Mouse (Mus musculus) hindbrain, postnatal 0 days (tissue): ENCODE data around the gene Pom121. TPM values are rescaled to one million over a fixed set of nuclear protein-coding genes. Genes with fewer than 3 reads are reported as not detected.

Experiments
- ATAC-seq: fragments of 200-750 bp; cut with Nextera tagmentation; 2 replicates; pipeline ENCODE4 v1.8.0; 2017; ENCODE audit warnings: mild to moderate bottlenecking, moderate TSS enrichment, moderate library complexity
- DNase-seq: peaks from one replicate; pipeline ENCODE4 v3.0.0-alpha.2; 2015; ENCODE audit warnings: low spot score
- H3K27ac ChIP-seq: fragments of 300-500 bp; sonication (generic); 2 replicates; pipeline ENCODE4 v1.5.1; 2014; ENCODE audit warnings: mild to moderate bottlenecking
- H3K27me3 ChIP-seq: fragments of 300-500 bp; sonication (generic); 2 replicates; pipeline ENCODE4 v1.6.1; 2014; ENCODE audit warnings: low read length, mixed read lengths; ENCODE audit not compliant: insufficient read depth
- H3K36me3 ChIP-seq: fragments of 300-500 bp; sonication (generic); 2 replicates; pipeline ENCODE4 v1.6.1; 2014; ENCODE audit warnings: low read length, mixed read lengths; ENCODE audit not compliant: insufficient read depth
- H3K4me1 ChIP-seq: fragments of 300-500 bp; sonication (generic); 2 replicates; pipeline ENCODE4 v1.6.1; 2014; ENCODE audit warnings: antibody characterized with exemption, low read length, mixed read lengths; ENCODE audit not compliant: insufficient read depth
- H3K4me2 ChIP-seq: fragments of 300-500 bp; sonication (generic); 2 replicates; pipeline ENCODE4 v1.6.1; 2014; ENCODE audit warnings: low read depth, mild to moderate bottlenecking, low read length, moderate library complexity, mixed read lengths
- H3K4me3 ChIP-seq: fragments of 300-500 bp; sonication (generic); 2 replicates; pipeline ENCODE4 v1.5.1; 2014; ENCODE audit warnings: low read length
- H3K9ac ChIP-seq: fragments of 300-500 bp; sonication (generic); replicated peaks from 2 replicates; pipeline ENCODE4 v1.6.1; 2014; ENCODE audit warnings: mild to moderate bottlenecking, low read length, moderate library complexity, mixed read lengths
- H3K9me3 ChIP-seq: fragments of 300-500 bp; sonication (generic); 2 replicates; pipeline ENCODE4 v1.6.1; 2016; ENCODE audit warnings: low read length, mixed read lengths
- CTCF ChIP-seq: IDR thresholded peaks from 2 replicates; pipeline ENCODE4 v1.5.1; 2016; ENCODE audit warnings: antibody characterized with exemption, control low read depth, low read depth
- WGBS: fragments of 180-500 bp; shearing (Covaris S2); extraction: QIAGEN DNeasy Blood & Tissue Kit; methylation state at CpG from one replicate; pipeline ENCODE4 v1.1.7; 2014; 5-methylcytosine and 5-hydroxymethylcytosine counted together
- polyA plus RNA-seq: library from polyadenylated mRNA; unstranded; fragments of >200 nt; fragmentation: Nextera tagmentation; extraction: Ambion mirVana; gene quantifications from 2 replicates; pipeline ENCODE4 v1.2.1, GENCODE M21; 2015
- total RNA-seq: library from RNA; depleted of rRNA; stranded (reverse); fragments of >200 nt; gene quantifications from 2 replicates; pipeline ENCODE4 v1.2.3, GENCODE M21; 2014

The Pom121 gene
- total and polyA plus RNA-seq, 2 experiments from 2014 or later, result 7.5 to 11.2 TPM

DNA sequence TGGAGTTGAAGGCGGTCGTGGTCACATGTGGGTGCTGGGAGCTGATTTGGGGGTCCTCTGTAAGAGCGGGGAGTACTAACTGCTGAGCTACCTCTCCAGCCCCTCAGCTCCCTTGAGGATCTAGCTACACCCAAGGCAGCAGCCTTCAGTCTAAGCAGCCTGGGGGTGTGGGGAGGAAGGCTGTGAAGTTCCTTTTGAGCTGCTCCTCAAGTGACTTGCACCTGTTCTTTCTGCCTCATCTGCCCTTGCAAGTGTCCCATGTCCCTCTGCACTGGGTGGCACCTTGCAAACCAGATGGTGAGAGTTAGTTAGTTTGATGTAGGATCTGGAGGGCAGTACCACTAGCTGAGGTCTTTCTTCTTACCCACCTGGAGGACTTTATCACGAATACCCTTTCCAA is 13.8 kb upstream of the Pom121 start:
- H3K27me3 ChIP-seq, result no peaks in the 10 kb centered on the region
- no peaks in the 10 kb centered on the region for H3K4me1 ChIP-seq
- no peak for TF ChIP-seq CTCF
- H3K36me3 ChIP-seq, result peaks cover 25% of the 10 kb centered on the region
- no peak overlapping the region for H3K27ac ChIP-seq
- H3K4me3 ChIP-seq, result no peak overlapping the region
- no peaks in the 10 kb centered on the region for H3K9me3 ChIP-seq
- WGBS, result 89% methylated on average over 4 of the region's 4 CpGs
- ATAC-seq (no peak), DNase-seq (no peak)
- no peak overlapping the region for H3K9ac ChIP-seq
- H3K4me2 ChIP-seq, result no peak overlapping the region

DNA sequence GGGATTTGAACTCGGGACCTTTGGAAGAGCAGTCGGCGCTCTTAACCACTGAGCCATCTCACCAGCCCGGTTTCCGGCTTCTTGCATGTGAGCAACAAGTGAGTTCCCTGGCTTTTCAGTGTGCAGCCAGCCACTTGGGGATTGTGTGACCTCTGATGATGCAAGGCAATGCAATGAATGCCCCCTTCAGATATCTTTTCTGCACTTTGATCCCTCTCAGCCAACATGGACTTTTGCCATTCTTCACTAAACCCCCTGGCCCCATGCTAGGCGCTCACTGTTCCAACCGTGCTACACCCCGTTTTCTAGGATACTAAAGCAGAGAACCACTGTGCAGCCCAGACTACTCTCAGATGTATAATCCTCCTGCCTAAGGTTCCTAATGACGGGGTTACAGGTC is 11.1 kb upstream of the Pom121 start:
- no peaks in the 10 kb centered on the region for H3K4me1 ChIP-seq
- WGBS, result 84% methylated on average over 9 of the region's 9 CpGs
- no peak overlapping the region for H3K4me3 ChIP-seq
- ATAC-seq (no peak), DNase-seq (no peak)
- no peak overlapping the region for H3K4me2 ChIP-seq
- H3K9me3 ChIP-seq, result no peaks in the 10 kb centered on the region
- no peak overlapping the region for H3K9ac ChIP-seq
- no peak for TF ChIP-seq CTCF
- H3K36me3 ChIP-seq, result peaks cover 11% of the 10 kb centered on the region; the same call in 1 of the 2 replicates
- H3K27me3 ChIP-seq, result no peaks in the 10 kb centered on the region
- no peak overlapping the region for H3K27ac ChIP-seq

DNA sequence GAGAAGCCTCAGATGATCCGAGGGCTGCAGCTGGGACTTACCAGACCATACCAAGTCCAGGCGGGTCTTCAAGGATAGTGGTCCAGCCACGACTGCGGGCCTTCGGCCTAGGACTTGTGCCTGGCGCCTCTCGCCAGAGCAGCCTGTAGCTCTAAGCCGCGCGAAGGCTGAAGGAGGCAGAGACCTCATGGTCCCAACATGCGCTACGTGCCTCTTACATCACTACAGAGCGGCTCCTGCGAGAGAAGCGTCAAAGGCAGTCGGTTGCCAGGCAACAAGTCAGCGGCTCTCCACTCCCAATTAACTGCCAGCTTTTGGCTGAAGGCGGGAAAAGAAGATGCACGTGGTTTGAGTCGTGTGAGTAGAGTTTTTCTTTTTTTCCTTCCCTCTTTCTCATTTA is 10.3 kb upstream of the Pom121 start:
- DNase-seq, result peak; percentile 81
- H3K9me3 ChIP-seq, result no peaks in the 10 kb centered on the region
- peak overlapping the region; percentile 38 for H3K4me2 ChIP-seq
- no peak overlapping the region for H3K27ac ChIP-seq
- no peaks in the 10 kb centered on the region for H3K27me3 ChIP-seq
- H3K36me3 ChIP-seq, result peaks cover 4% of the 10 kb centered on the region; the same call in 1 of the 2 replicates
- peak; percentile 86 for ATAC-seq
- H3K4me1 ChIP-seq, result no peaks in the 10 kb centered on the region
- no peak for TF ChIP-seq CTCF
- 30% methylated on average over 20 of the region's 20 CpGs for WGBS
- no peak overlapping the region for H3K4me3 ChIP-seq
- H3K9ac ChIP-seq, result 0 out of 2 replicates have a peak overlapping the region, but pooled peaks have one; percentile 0

DNA sequence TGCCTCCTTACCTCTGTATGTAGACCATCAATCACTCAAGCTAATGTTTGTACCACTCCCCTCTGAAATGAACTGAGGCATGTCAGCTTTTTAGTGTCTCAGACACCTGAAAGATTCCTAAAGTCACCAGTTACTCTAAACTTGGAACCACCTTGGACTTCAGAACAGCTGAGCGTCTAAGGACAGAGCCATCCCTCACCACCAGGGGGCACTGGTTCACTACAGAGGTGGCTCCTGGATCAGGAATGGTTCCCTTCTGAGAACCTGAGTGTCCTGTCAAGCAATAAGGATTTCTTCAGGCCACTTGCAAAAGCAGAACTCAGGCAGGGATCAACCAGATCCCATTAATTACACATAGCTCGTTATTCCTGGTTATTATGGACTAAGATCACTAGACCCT is 5.9 kb upstream of the Pom121 start:
- Histone ChIP-seq H3K9me3 (no peaks in the 10 kb centered on the region), H3K4me3 (no peak overlapping the region), H3K4me1 (no peaks in the 10 kb centered on the region), H3K27me3 (no peaks in the 10 kb centered on the region), H3K9ac (no peak overlapping the region), H3K4me2 (no peak overlapping the region), H3K27ac (no peak overlapping the region), H3K36me3 (no peaks in the 10 kb centered on the region)
- DNase-seq (peak; percentile 91), ATAC-seq (peak; percentile 58; the same call in 1 of the 2 replicates)
- peak; percentile 97 for TF ChIP-seq CTCF
- WGBS, result 9% methylated on average over 2 of the region's 2 CpGs

DNA sequence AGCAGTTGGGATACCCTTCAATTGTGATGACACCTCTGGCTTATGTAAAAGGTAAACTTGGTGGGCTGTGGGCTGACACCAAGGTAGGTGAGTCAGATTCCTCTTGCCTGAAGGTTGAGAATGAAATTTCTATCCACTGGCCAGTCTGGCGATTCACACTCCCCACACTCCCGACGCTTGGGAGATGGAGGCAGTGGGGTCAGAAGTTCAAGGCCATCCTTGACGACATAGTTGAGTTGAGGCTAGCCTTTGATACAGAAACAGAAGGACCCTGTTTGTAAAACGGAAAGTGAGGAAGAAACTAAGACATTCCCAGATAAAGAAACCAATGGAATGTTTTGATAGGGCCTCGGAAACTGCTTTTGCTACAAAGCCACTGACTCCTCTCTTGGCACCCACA is 5.0 kb upstream of the Pom121 start:
- Histone ChIP-seq H3K4me3 (no peak overlapping the region), H3K27me3 (no peaks in the 10 kb centered on the region), H3K27ac (no peak overlapping the region), H3K9ac (no peak overlapping the region), H3K36me3 (no peaks in the 10 kb centered on the region), H3K4me2 (no peak overlapping the region), H3K4me1 (no peaks in the 10 kb centered on the region), H3K9me3 (no peaks in the 10 kb centered on the region)
- ATAC-seq (no peak), DNase-seq (no peak)
- TF ChIP-seq CTCF, result no peak
- 81% methylated on average over 6 of the region's 6 CpGs for WGBS

DNA sequence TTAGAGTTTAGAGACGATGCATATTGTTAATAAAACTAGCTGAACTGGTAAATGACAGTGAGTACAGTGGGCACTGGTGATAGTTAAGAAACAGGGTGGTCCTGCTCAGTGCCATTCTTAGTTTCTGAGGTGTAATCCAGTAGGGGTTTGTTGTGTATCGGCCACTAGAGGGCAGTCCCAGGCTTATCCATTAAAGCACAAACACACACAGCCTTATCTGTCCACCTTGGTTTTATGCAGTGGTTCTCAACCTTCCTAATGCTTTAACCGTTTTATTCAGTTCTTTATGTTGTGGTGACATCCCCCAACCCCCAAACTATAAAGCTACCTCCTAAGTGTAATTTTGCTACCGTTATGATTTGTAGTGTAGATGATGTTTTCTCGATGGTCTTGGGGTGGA is 1.5 kb upstream of the Pom121 start:
- peak; percentile 80 for TF ChIP-seq CTCF
- Histone ChIP-seq H3K4me3 (no peak overlapping the region), H3K36me3 (peaks cover 14% of the 10 kb centered on the region), H3K4me1 (0 out of 2 replicates have a peak, but pooled peaks cover 5% of the 10 kb centered on the region), H3K9ac (no peak overlapping the region), H3K27me3 (no peaks in the 10 kb centered on the region), H3K9me3 (no peaks in the 10 kb centered on the region), H3K4me2 (no peak overlapping the region), H3K27ac (no peak overlapping the region)
- peak; percentile 69 for DNase-seq
- 55% methylated on average over 5 of the region's 5 CpGs for WGBS
- no peak for ATAC-seq

DNA sequence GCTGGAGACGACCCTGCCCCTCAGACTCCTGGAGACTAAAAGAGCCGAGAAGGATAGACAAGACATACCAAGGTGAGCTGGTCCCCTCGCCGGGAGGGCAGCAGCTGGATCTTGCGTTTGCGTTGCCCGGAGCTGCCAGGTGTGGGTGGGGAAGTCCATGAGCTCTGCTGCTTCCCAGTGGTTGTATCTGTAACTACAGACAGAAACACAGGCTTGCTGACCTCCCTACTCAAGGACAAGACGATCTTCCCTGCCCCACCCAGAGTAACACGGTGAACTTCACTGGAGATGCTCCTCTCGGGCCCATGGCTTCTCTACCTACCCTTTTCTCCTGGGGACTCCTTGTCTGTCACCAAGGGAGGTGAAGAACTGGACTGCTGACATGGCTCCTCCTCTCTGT is 10.6 kb downstream of the Pom121 start:
- H3K4me3 ChIP-seq, result no peak overlapping the region
- H3K4me2 ChIP-seq, result no peak overlapping the region
- TF ChIP-seq CTCF, result peak; percentile 19; the same call in 1 of the 2 replicates
- ATAC-seq (no peak), DNase-seq (no peak)
- H3K36me3 ChIP-seq, result peaks cover 91% of the 10 kb centered on the region
- no peaks in the 10 kb centered on the region for H3K27me3 ChIP-seq
- no peak overlapping the region for H3K27ac ChIP-seq
- H3K9me3 ChIP-seq, result no peaks in the 10 kb centered on the region
- no peaks in the 10 kb centered on the region for H3K4me1 ChIP-seq
- H3K9ac ChIP-seq, result no peak overlapping the region
- 80% methylated on average over 10 of the region's 10 CpGs for WGBS
